Mouse (Mus musculus) left cerebral cortex, adult 18-20 months (tissue): Measurements from ENCODE around the gene Pdia6. TPM values are rescaled to one million over a fixed set of nuclear protein-coding genes. Genes with fewer than 3 reads are reported as not detected.

Experiments
- total RNA-seq, 2 experiments: library from RNA; stranded (reverse); gene quantifications; 2 replicates each; pipeline ENCODE4 v1.2.3; 2021

The Pdia6 gene
- total RNA-seq, 2 experiments from 2014 or later, result 144 to 148 TPM

Other genes with a start within 250 kb of the Pdia6 start
- gene Kcnf1, start 89.7 kb upstream of the Pdia6 start, total RNA-seq, result 100 to 1,000 TPM; 103 to 125 TPM
- 1 to 10 TPM; 3.1 to 4.7 TPM for gene Atp6v1c2, start 62.8 kb downstream of the Pdia6 start, total RNA-seq
- gene Nol10, start 81.9 kb downstream of the Pdia6 start, total RNA-seq, result 10 to 100 TPM; 20.8 to 21.3 TPM